ENCODE assay signal across 7 mouse cellular contexts in genomic region chr19:14435681-14436376, GRCm38 (mm10).
DNase-seq lines count a peak whose midpoint lies in the region.

No protein-coding gene starts in this region.

- peak; percentile 80 for DNase-seq in brain, adult 2 months (ENCODE audit: low read depth, low spot score)
- peak; percentile 23 for DNase-seq in embryo, embryonic 10.5 days (ENCODE audit: low spot score)
- DNase-seq in layer of hippocampus, adult 11-12 months (ENCODE audit: low spot score): peak; percentile 54
- peak; percentile 30 to 41 for DNase-seq in lung, postnatal 4 days
- DNase-seq in spleen, postnatal 36 days (ENCODE audit: low spot score in 2 of 2): no peak
- no peak for DNase-seq in retina, postnatal 1 day
- no peak for DNase-seq in adrenal gland, postnatal 14 days

Comparison
In these comparisons a context has a peak if more than half of its experiments do, and no peak if none do; other contexts are left out.
1. DNase-seq: peak in brain, adult 2 months (single experiment), embryo, embryonic 10.5 days (single experiment), layer of hippocampus, adult 11-12 months (single experiment) and lung, postnatal 4 days (2 of 2); none in spleen, postnatal 36 days (0 of 2), retina, postnatal 1 day (single experiment) and adrenal gland, postnatal 14 days (single experiment).